In the genomic region with DNA sequence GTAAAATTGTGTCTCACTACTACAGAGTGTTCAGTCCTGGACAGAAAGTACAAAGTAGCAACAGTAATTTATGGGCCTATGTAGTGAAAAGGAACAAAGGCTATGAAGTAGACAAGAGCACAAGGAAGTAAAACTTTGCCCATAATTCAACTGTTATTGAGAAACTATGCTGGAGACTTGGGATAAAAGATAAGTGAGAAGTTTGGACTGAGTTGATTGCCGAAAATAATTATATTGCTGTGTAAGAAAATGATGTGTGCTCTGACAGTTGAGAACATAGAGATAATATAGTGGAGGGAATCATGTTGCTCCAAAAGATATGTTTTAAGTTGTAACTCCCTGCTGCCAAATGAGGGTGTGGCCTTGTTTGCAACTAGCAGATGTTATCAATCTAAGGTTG, we compare ENCODE assay signal across 7 mouse cellular contexts. TPM values are rescaled to one million over a fixed set of nuclear protein-coding genes. Genes with fewer than 3 reads are reported as not detected.
DNase-seq lines count a peak whose midpoint lies in the region; ATAC-seq lines count a peak whose summit lies in the region.

No protein-coding gene starts in this region.

- peak overlapping the region; percentile 64 for H3K4me3 ChIP-seq in neural tube, embryonic 11.5 days (ENCODE audit: low read depth, low read length)
- H3K4me3 ChIP-seq in forebrain, embryonic 11.5 days (ENCODE audit: low read depth, low read length) = peak overlapping the region; percentile 80
- peak overlapping the region; percentile 90 for H3K4me3 ChIP-seq in liver, embryonic 12.5 days

- no peak for ATAC-seq in neural tube, embryonic 11.5 days (ENCODE audit: insufficient read depth, low FRiP score, low TSS enrichment)
- ATAC-seq in forebrain, embryonic 11.5 days (replicated peaks; ENCODE audit: low FRiP score) = no peak
- ATAC-seq in liver, embryonic 12.5 days = no peak

- DNase-seq in neural tube, embryonic 11.5 days (ENCODE audit: low spot score) = no peak
- no peak for DNase-seq in neural tube, embryonic 10.5 days (ENCODE audit: extremely low spot score, low spot score)
- no peak for DNase-seq in forebrain, embryonic 11.5 days (ENCODE audit: low spot score)
- DNase-seq in cerebellum, adult 11-12 months = no peak
- no peak for DNase-seq in ovary, postnatal 10 days (ENCODE audit: low spot score)
- DNase-seq in left cerebral cortex, postnatal 36 days (ENCODE audit: low spot score in 2 of 2) = no peak

- H3K4me2 ChIP-seq in neural tube, embryonic 11.5 days (ENCODE audit: low read depth) = peak overlapping the region; percentile 52
- H3K4me2 ChIP-seq in forebrain, embryonic 11.5 days (ENCODE audit: low read depth, low read length, severe bottlenecking) = peak overlapping the region; percentile 65
- peak overlapping the region; percentile 74 for H3K4me2 ChIP-seq in liver, embryonic 12.5 days

- H3K27ac ChIP-seq in neural tube, embryonic 11.5 days (ENCODE audit: low read depth, low read length) = no peak overlapping the region
- H3K27ac ChIP-seq in forebrain, embryonic 11.5 days (ENCODE audit: low read depth, low read length) = no peak overlapping the region
- peak overlapping the region; percentile 95 for H3K27ac ChIP-seq in liver, embryonic 12.5 days

- no peaks in the 10 kb centered on the region for H3K36me3 ChIP-seq in neural tube, embryonic 11.5 days (ENCODE audit: control insufficient read depth, insufficient read depth, low read length)
- H3K36me3 ChIP-seq in forebrain, embryonic 11.5 days (ENCODE audit: control insufficient read depth, insufficient read depth, low read length) = no peaks in the 10 kb centered on the region
- peaks cover 17% of the 10 kb centered on the region for H3K36me3 ChIP-seq in liver, embryonic 12.5 days

- peaks cover 9% of the 10 kb centered on the region; the same call in 1 of the 2 replicates for H3K4me1 ChIP-seq in neural tube, embryonic 11.5 days (ENCODE audit: control insufficient read depth, insufficient read depth, low read length)
- no peaks in the 10 kb centered on the region; the same call in 1 of the 2 replicates for H3K4me1 ChIP-seq in forebrain, embryonic 11.5 days (replicated peaks; ENCODE audit: control insufficient read depth, insufficient read depth, low read length)
- peaks cover 63% of the 10 kb centered on the region for H3K4me1 ChIP-seq in liver, embryonic 12.5 days

- H3K9me3 ChIP-seq in neural tube, embryonic 11.5 days (ENCODE audit: control insufficient read depth, low read length) = no peaks in the 10 kb centered on the region
- H3K9me3 ChIP-seq in forebrain, embryonic 11.5 days (ENCODE audit: control insufficient read depth, low read length) = no peaks in the 10 kb centered on the region
- H3K9me3 ChIP-seq in liver, embryonic 12.5 days (replicated peaks) = no peaks in the 10 kb centered on the region

- 73% methylated on average over 1 of the region's 1 CpGs for WGBS in neural tube, embryonic 11.5 days
- 83% methylated on average over 1 of the region's 1 CpGs for WGBS in forebrain, embryonic 11.5 days
- 32% methylated on average over 1 of the region's 1 CpGs for WGBS in liver, embryonic 12.5 days (ENCODE audit: insufficient replicate concordance)

- intact Hi-C loops in left cerebral cortex, postnatal 36 days (cut with DNase I) = loop anchor here (5.0 to 10.0 kb wide), 2 partner anchors 141 to 294 kb away; no protein-coding TSS in a partner anchor

- H3K9ac ChIP-seq in neural tube, embryonic 11.5 days (ENCODE audit: low read length) = peak overlapping the region; percentile 88
- peak overlapping the region; percentile 96; the same call in 1 of the 2 replicates for H3K9ac ChIP-seq in forebrain, embryonic 11.5 days (ENCODE audit: low read length)
- peak overlapping the region; percentile 95 for H3K9ac ChIP-seq in liver, embryonic 12.5 days

- no peaks in the 10 kb centered on the region for H3K27me3 ChIP-seq in neural tube, embryonic 11.5 days (ENCODE audit: control insufficient read depth, insufficient read depth, low read length)
- H3K27me3 ChIP-seq in forebrain, embryonic 11.5 days (ENCODE audit: control insufficient read depth, insufficient read depth, low read length) = no peaks in the 10 kb centered on the region
- no peaks in the 10 kb centered on the region for H3K27me3 ChIP-seq in liver, embryonic 12.5 days (replicated peaks)

RNA-seq across cellular contexts. Expression of gene Leprot, which starts 1.2 kb away (rescaled TPM):
- polyA plus RNA-seq in neural tube, embryonic 11.5 days (2014; fragmentation: Nextera tagmentation; extraction: Ambion mirVana) = 77.7 and 80.4 TPM in 2 replicates
- 60.2 and 65.6 TPM in 2 replicates for polyA plus RNA-seq in forebrain, embryonic 11.5 days (2014; fragmentation: Nextera tagmentation; extraction: Ambion mirVana)
- polyA plus RNA-seq in liver, embryonic 12.5 days (2016; fragmentation: Nextera tagmentation; extraction: Ambion mirVana) = 48.1 and 51.2 TPM in 2 replicates
- total RNA-seq in left cerebral cortex, postnatal 36 days (2021) = 10 to 100 TPM; 24.3 to 27.6 TPM
